Mouse (Mus musculus) left cerebral cortex, adult 18-20 months (tissue): Measurements from ENCODE around the gene Gm21958. TPM values are rescaled to one million over a fixed set of nuclear protein-coding genes. Genes with fewer than 3 reads are reported as not detected.

Source experiments
- DNase-seq, 2 experiments: peaks; one replicate each; pipeline ENCODE4 v3.0.0; 2021 to 2022; ENCODE audit warnings: low spot score in 2 of 2, mixed read lengths in 1 of 2
- long read RNA-seq, 2 experiments: library from polyadenylated mRNA; stranded (forward); transcript quantifications; one replicate each; pipeline ENCODE4 v2.0.0; 2021
- total RNA-seq, 2 experiments: library from RNA; stranded (reverse); gene quantifications; 2 replicates each; pipeline ENCODE4 v1.2.3; 2021

Gm21958 gene
- total RNA-seq, result not detected
- long read RNA-seq, experiment 1, result 0 reads
- long read RNA-seq, experiment 2, result 0 reads

- no peak for DNase-seq
These were observed at the start of gene Gm21958 for GRCm38 (mm10) chr3:54714253-54714652. Gm21958 (minus strand) TSS chr3:54714353.

DNA sequence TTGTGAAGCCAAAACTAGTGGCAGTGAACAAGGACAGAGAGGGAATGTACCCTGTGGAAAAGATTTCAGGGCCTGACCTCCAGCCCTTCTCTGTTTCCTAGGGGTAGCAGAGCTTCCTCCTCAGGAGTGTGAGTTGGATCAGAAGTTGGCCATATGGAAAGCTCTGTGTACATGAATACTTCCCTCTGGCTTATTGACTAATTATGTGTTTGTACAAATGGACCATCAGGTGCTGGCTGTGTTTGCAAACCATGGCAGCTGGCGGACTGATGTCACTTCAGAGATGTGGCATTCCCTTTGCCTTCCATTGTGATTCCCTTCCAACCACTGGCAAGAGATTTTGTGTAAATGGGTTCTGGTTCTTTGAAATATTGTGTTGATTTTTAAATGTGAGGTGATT, 47.1 kb upstream of the Gm21958 start:
- no peak for DNase-seq

DNA sequence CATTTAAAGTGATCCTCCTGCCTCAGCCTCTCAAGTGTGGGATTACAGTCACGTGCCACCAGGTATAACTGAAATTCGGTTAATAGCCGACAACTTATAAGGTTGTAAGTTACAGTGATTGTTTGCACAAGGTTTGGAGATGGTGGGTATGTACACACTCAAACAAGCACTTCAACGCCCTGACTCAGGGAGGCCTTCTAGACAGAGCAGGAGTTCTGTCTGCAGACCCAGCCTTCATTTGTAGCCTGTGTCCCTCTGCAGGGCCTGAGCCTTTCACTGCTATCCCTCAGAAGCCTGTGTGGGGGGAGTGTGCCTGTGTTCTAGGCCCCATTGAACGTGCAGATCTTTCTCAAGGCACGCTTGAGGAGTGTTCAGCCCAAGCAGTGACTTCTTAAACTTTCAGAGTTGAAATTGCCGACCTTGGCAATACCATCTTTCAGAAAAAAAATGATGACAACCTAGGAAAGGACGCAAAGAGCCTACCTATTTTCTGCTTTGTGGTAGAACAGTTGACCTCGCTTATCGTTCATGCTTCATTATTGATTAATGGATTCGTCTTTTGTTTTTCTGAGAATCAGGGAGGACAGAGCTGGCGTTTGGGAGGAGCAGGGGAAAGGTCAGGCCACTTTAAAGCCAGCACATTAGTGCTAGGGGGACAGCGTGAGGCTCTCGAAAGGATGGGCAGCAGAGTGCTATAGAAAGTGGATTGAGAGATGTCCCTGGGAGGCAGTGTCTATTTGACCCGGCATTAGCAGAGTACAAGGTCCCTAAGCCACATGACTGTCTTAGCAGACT, 46.4 kb upstream of the Gm21958 start:
- no peak for DNase-seq

DNA sequence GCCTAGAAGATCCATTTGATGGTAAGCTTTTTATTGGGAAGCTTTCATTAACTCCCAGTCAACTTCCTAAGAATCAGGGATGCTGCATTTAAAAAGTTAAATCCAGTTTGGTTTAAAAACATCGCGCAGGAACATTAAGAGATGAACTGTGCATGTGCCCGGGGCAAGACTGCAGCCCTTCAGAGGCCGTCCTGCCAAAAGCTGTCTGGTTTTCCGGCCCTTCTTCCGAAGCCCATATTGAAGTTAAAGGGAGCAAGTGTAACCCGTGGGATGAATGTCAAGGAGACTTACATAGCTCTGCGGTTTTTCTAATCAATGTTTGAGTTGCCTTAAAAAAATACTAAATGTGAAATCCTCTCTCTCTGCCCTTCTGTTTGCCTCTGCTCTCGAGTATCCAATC, 45.1 kb upstream of the Gm21958 start:
- DNase-seq, result no peak

DNA sequence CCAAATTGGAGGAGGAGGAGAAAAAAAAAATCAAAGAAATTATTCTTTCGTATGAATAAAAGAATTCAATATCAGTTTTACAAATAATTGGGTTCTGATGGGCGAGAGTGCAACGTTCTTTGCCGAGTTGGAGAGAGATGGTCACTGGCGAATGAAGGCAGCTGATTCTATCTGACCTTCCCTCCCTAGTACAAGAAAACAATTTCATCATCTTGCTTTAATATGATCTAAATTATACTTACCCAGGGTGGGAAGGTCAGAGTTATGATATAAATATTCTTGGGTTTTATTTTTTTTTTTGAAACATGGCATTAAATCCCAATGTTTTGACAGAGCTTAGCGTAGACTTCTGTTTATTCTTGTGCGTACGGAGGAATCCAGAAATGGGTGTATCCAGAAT, 43.3 kb upstream of the Gm21958 start:
- DNase-seq, result no peak

- DNase-seq, result peak; percentile 47 to 68
These were observed 41.9 kb upstream of the Gm21958 start for GRCm38 (mm10) chr3:54756058-54756457.

DNA sequence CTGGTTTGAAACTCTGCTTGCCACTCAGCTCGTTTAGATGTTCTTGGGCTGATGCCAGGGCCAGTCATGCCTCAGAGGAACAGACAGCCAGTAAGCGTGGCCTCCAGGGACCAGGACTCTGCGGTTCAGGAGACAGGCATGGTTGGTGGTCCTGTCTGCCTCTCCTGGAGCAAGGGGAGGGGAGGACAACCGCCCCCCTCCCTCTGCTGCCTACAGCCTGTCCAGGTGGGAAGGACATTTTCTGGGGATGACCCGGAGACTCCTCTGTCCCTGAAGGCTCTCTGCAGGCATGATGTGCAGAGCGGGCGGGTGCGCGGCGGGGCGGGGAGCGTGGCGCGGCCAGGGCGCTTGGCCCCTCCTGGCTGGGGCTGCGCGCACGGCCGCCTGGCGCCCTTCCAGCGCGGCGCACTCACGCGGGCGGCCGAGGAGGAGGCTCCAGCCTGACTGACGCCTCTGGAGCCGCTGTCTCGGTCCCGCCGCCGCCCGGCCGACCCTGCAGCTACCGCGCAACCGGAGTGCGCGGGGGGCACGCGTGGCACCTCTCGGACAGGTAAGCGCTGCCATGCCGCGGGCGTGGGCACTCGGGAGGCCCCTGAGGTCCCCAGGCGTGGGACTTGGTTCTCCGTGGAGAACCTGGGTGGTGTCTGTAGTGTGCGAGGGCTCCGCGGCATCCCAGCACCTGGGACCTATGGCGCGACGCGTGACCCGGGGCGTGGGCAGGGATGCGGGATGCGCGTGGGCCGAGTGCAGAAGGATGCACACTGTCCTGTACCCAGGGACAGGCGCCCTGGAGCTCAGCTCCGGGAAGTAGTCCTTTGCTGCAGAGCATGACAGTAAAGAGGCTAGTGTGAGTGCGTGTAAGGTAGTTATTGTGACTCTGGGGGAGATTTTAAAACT, 41.2 kb upstream of the Gm21958 start, which contains the start of gene Smad9:
TSS of gene Smad9 (plus strand) at position 438 of the 897 bp plus-strand sequence.
- DNase-seq, result peak; percentile 66 to 67

DNA sequence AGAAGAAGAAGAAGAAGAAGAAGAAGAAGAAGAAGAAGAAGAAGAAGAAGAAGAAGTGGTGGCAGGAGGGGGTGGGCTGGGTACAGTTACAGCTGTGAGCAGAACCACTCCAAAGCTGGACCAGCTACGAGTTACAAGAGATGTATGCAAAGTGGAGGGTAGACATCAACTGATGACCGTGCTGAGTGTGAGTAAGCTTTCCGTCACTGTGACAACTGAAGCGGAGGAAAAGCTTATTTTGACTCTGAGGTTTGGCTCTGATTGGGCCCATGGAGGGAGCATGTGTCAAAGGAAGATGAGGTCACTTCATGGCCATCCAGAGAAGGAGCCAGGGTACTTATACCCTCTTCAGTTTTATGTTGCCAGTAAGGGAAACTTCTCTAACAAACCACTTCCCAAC, 39.3 kb upstream of the Gm21958 start:
- no peak for DNase-seq

- DNase-seq, result no peak
These were observed 31.6 kb upstream of the Gm21958 start for GRCm38 (mm10) chr3:54745799-54746198.

DNA sequence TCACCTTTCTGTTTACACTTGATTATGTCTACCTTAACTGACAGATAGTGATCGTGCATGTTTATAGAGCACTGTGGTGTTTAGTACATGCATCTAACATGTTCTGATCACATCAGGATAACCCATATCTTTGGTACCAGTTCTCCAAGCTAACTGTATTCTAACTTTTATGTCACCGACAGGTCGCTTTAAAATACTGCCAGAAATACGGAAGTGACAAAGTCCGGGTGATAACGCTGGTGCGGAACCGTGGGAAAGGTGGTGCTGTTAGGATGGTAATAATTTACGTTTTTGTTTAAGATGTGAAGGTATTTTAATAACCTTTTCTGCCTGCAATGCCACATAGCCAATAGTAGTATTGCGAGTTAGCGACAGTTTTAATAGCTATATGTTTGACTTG, 27.8 kb upstream of the Gm21958 start:
- no peak for DNase-seq

- DNase-seq, result no peak
These were observed 23.2 kb upstream of the Gm21958 start for GRCm38 (mm10) chr3:54737317-54737716.

- DNase-seq, result no peak
These were observed 22.2 kb upstream of the Gm21958 start for GRCm38 (mm10) chr3:54736101-54736927.

DNA sequence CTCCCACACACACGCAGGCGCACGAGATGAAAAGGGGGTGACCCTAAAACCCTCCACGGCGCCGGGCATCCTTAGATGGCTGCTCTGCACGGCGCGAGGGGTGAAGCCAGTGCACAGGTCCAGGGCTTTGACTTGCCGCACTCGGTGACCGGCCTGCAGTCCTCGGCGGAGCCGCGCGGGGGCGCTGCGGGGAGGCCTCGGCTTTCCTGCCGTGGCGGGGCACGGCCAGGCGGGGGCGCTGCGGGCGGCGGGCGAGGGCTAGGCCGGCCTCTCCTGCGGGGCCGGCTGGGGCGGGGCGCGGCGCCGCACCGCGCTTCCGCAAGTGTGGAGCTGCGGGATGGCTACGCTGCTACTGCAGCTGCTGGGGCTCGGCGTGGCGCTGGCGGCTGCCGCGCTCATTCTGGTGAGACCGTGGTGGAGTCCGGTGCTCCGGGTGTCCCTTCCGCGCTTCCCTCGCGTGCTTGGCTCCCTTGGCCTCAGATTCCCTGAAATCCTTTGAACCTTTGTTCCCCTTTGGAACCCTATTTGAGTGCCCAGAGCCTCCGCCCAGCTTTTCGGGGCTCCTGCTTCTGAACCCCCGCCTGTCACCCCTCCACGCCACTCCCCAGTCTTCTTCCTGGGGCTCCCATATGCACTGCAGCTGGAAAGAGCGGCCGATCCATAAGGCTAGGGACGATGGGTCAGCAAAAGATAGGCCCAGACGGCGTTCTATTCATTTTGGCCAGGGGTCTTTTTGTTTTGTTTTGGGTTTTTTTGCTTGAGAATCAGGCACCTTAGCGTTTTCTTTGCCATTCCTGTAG, 21.3 kb upstream of the Gm21958 start, which contains the start of the genes Exosc8 and Alg5:
TSS of gene Exosc8 (minus strand) at position 147 of the 800 bp plus-strand sequence.
TSS of gene Alg5 (plus strand) at position 293 of the 800 bp plus-strand sequence.
- DNase-seq, result peak; percentile 86 to 93

GRCm38 (mm10) chr3:54734411-54735246, 20.5 kb upstream of the Gm21958 start:
- peak; percentile 91 to 92 for DNase-seq

DNA sequence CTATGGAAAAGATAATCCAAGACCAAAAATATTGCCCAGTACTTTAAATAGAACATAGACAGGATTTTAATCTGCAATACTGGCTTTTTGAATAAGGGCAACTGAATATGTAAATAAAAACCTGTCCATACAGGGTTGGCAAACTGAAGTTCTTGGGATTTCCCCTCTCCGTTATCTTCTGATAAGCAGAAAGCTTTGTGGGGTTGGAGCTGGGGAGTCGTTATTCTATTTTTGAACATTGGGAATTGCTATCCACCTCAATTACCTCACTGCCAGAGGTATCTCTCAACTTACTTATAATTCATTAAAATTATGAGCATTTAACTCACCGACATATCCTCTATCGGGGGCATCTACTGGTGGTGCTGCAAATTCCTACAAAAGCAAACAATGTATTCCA, 18.2 kb upstream of the Gm21958 start:
- DNase-seq, result no peak

DNA sequence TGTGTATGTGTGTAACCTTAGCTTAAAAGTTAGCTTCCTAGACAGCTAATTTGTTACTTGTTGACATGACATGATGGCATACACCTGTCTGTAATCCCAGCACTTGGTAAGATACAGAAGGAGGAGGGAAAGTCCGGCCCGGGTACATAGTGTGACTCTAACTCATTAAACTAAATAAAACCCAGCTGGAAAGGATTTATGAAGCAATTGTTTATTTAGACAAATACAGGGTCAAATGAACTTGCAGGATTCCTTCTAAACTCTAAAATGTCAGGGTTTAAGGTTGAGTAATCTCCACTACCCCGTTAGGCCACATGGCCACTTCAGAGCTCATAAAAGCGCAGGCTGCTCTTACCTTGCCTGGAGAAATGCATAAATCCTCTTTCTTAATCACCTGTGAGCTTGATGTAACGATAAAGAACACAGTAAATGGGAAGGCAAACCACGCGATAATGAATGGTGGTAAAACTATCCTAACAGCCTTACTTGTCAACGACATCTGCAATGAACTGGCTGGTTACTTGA, 17.5 kb upstream of the Gm21958 start:
- DNase-seq, result no peak

DNA sequence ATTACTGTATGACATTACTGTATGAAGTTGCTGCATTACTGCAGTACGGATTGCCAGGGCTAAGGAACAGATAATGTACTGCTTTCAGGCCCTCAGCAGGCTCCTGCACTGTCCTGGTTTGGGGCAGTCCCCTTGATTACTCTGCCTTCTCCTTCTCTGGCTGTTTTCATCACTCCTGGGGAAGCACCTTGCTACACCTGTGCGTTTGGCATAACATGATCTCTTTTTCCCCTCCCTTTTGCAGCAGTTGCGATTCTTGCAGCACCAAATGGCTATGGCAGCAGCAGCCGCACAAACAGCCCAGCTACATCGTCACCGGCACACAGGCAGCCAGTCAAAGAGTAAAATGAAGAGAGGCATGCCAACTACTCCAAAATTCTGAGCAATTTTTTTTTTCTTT, 13.9 kb upstream of the Gm21958 start:
- no peak for DNase-seq

GRCm38 (mm10) chr3:54727588-54727987, 13.4 kb upstream of the Gm21958 start:
- no peak for DNase-seq

- no peak for DNase-seq
These were observed 11.2 kb upstream of the Gm21958 start for GRCm38 (mm10) chr3:54725344-54725743.
